Mouse (Mus musculus) erythroblast, embryonic 14.5 days (primary cell): ENCODE results near the gene Gm20481.
"Not testable (repeated sequence)": the region's sequence is repeated elsewhere in the genome, so short reads cannot be mapped to it uniquely, and the experiment has no call there.

Experiments used
- GATA1 ChIP-seq: IDR thresholded peaks from 2 replicates; pipeline ENCODE4 v1.6.1; 2012; ENCODE audit warnings: low read length, inconsistent platforms, mixed read lengths
- TAL1 ChIP-seq: IDR thresholded peaks from 3 replicates; pipeline ENCODE4 v1.6.1; 2012; ENCODE audit warnings: low read length, inconsistent platforms, mixed read lengths

DNA sequence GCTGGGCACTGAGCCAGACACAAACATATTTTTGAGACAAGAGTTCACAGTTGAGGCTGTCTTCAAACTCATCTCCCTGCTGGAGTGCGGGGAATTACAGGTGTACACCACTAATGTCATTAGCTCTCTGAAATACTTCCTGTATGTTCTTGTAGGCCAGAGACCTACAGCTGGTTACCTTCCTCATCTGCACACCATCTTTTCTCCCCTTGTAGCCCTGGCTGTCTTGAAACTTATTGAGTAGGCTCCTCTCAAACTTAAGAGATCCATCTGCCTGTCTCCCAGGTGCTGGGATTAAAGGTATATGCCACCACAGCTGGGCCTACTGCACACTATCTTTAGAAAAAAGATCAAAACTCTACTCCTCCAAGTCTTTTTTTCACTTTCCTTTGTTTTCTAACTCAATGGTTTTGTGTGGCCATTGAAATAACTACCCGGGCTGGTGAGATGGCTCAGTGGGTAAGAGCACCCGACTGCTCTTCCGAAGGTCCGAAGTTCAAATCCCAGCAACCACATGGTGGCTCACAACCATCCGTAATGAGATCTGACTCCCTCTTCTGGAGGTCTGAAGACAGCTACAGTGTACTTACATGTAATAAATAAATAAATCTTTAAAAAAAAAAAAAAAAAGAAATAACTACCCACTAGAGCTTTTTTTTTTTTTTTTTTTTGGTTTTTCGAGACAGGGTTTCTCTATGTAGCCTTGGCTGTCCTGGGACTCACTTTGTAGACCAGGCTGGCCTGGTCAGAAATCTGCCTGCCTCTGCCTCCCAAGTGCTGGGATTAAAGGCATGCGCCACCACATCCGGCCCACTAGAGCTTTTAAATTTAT is 20.8 kb upstream of the Gm20481 start:
- TF ChIP-seq GATA1, TAL1: not testable (repeated sequence)
